Mouse (Mus musculus): ENCODE results near the gene Gm15293. TPM values are rescaled to one million over a fixed set of nuclear protein-coding genes. Genes with fewer than 3 reads are reported as not detected.
"Not testable (repeated sequence)": the region's sequence is repeated elsewhere in the genome, so short reads cannot be mapped to it uniquely, and the experiment has no call there.

Gm15293 gene
- polyA plus RNA-seq (2012; rRNA removed) (not detected in 2 replicates), polyA plus RNA-seq (2014; fragmentation: Nextera tagmentation; extraction: Ambion mirVana) (not detected in 2 replicates)

- not testable (repeated sequence) for H3K4me2 ChIP-seq (ENCODE audit: low read depth); H3K36me3 ChIP-seq (replicated peaks; ENCODE audit: control insufficient read depth, insufficient read depth, low read depth); H3K27ac ChIP-seq; ATAC-seq (ENCODE audit: insufficient read depth); H3K9ac ChIP-seq (replicated peaks); H3K9me3 ChIP-seq (ENCODE audit: control insufficient read depth, low read length); H3K27me3 ChIP-seq (ENCODE audit: control insufficient read depth, insufficient read depth, low read length); DNase-seq (ENCODE audit: low read depth in 3 of 3, low spot score in 3 of 3); H3K4me3 ChIP-seq (ENCODE audit: insufficient read depth in 1 of 2, low read depth in 2 of 2, low read length in 2 of 2); H3K4me1 ChIP-seq (replicated peaks; ENCODE audit: control insufficient read depth in 2 of 2, insufficient read depth in 2 of 2, low read length in 1 of 2)
- WGBS (ENCODE audit: insufficient replicate concordance): no CpG with 5 or more reads among the region's 1 CpGs
Measured at GRCm38 (mm10) chr8:21201261-21201660, at the start of gene Gm15293. Gene Gm15293, plus strand, starts transcription at chr8:21201561.

DNA sequence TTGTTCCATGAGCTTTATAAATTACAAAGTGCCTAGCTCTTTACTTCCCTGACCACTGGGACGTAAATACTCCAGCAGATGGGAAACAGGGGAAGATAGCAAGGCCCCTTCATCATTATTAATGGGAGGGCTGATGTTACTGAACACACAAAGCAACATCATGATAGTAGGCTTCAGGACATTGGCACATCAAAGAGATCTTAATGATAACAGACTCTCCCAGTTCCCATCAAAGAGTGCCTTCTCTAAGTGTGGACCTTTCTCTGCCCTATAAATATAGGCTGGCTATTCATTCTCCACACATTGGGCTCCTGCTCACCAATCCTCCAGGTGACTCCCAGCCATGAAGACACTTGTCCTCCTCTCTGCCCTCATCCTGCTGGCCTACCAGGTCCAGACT is 39.4 kb upstream of the Gm15293 start, which contains the start of gene Defa22:
Gene Defa22 (plus strand): TSS at position 301 of the 400 bp plus-strand sequence.
- WGBS (ENCODE audit: insufficient replicate concordance): no CpG with 5 or more reads among the region's 1 CpGs
- H3K27ac ChIP-seq; H3K36me3 ChIP-seq (replicated peaks; ENCODE audit: control insufficient read depth, insufficient read depth, low read depth); H3K9me3 ChIP-seq (ENCODE audit: control insufficient read depth, low read length); H3K4me2 ChIP-seq (ENCODE audit: low read depth); DNase-seq (ENCODE audit: low read depth in 3 of 3, low spot score in 3 of 3); H3K27me3 ChIP-seq (ENCODE audit: control insufficient read depth, insufficient read depth, low read length); ATAC-seq (ENCODE audit: insufficient read depth); H3K4me3 ChIP-seq (ENCODE audit: insufficient read depth in 1 of 2, low read depth in 2 of 2, low read length in 2 of 2); H3K9ac ChIP-seq (replicated peaks); H3K4me1 ChIP-seq (replicated peaks; ENCODE audit: control insufficient read depth in 2 of 2, insufficient read depth in 2 of 2, low read length in 1 of 2): not testable (repeated sequence)

DNA sequence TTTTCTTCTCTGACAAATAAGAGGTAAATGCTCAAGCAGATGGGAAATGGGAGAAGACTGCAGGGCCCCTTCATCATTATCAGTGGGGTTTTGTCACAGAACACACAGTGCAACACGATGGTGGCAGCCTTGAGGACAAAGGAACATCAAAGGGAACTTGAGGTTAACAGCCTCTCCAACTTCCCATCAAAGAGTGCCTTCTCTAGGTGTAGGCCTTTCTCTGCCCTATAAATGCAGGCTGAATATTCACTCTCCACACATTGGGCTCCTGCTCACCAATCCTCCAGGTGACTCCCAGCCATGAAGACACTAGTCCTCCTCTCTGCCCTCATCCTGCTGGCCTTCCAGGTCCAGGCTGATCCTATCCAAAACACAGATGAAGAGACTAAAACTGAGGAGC is 10.0 kb upstream of the Gm15293 start, which contains the start of gene Defa31:
Gene Defa31 (plus strand): TSS at position 301 of the 400 bp plus-strand sequence.
- no CpG with 5 or more reads among the region's 1 CpGs for WGBS (ENCODE audit: insufficient replicate concordance)
- H3K9me3 ChIP-seq (ENCODE audit: control insufficient read depth, low read length); H3K4me3 ChIP-seq (ENCODE audit: insufficient read depth in 1 of 2, low read depth in 2 of 2, low read length in 2 of 2); H3K4me2 ChIP-seq (ENCODE audit: low read depth); DNase-seq (ENCODE audit: low read depth in 3 of 3, low spot score in 3 of 3); H3K27ac ChIP-seq; H3K9ac ChIP-seq (replicated peaks); ATAC-seq (ENCODE audit: insufficient read depth); H3K36me3 ChIP-seq (replicated peaks; ENCODE audit: control insufficient read depth, insufficient read depth, low read depth); H3K4me1 ChIP-seq (replicated peaks; ENCODE audit: control insufficient read depth in 2 of 2, insufficient read depth in 2 of 2, low read length in 1 of 2); H3K27me3 ChIP-seq (ENCODE audit: control insufficient read depth, insufficient read depth, low read length): not testable (repeated sequence)

Other genes starting within 250 kb of the Gm15293 start
- gene Defa21, start 176.0 kb upstream of the Gm15293 start, polyA plus RNA-seq (2012; rRNA removed): not detected in 2 replicates
- gene Defa21, start 176.0 kb upstream of the Gm15293 start, polyA plus RNA-seq (2014; fragmentation: Nextera tagmentation; extraction: Ambion mirVana): not detected in 2 replicates
- not detected in 2 replicates for gene Defa23, start 146.5 kb upstream of the Gm15293 start, polyA plus RNA-seq (2012; rRNA removed)
- not detected in 2 replicates for gene Defa23, start 146.5 kb upstream of the Gm15293 start, polyA plus RNA-seq (2014; fragmentation: Nextera tagmentation; extraction: Ambion mirVana)
- not detected in 2 replicates for gene Defa35, start 136.5 kb upstream of the Gm15293 start, polyA plus RNA-seq (2012; rRNA removed)
- gene Defa35, start 136.5 kb upstream of the Gm15293 start, polyA plus RNA-seq (2014; fragmentation: Nextera tagmentation; extraction: Ambion mirVana): not detected in 2 replicates
- gene Defa25, start 117.1 kb upstream of the Gm15293 start, polyA plus RNA-seq (2012; rRNA removed): not detected in 2 replicates
- gene Defa25, start 117.1 kb upstream of the Gm15293 start, polyA plus RNA-seq (2014; fragmentation: Nextera tagmentation; extraction: Ambion mirVana): not detected in 2 replicates
- not detected in 2 replicates for gene Gm14851, start 105.5 kb upstream of the Gm15293 start, polyA plus RNA-seq (2012; rRNA removed)
- not detected in 2 replicates for gene Gm14851, start 105.5 kb upstream of the Gm15293 start, polyA plus RNA-seq (2014; fragmentation: Nextera tagmentation; extraction: Ambion mirVana)
- not detected in 2 replicates for gene Defa30, start 66.9 kb upstream of the Gm15293 start, polyA plus RNA-seq (2012; rRNA removed)
- not detected in 2 replicates for gene Defa30, start 66.9 kb upstream of the Gm15293 start, polyA plus RNA-seq (2014; fragmentation: Nextera tagmentation; extraction: Ambion mirVana)
- not detected in 2 replicates for gene Defa22, start 39.3 kb upstream of the Gm15293 start, polyA plus RNA-seq (2012; rRNA removed)
- gene Defa22, start 39.3 kb upstream of the Gm15293 start, polyA plus RNA-seq (2014; fragmentation: Nextera tagmentation; extraction: Ambion mirVana): not detected in 2 replicates
- gene Defa31, start 9.9 kb upstream of the Gm15293 start, polyA plus RNA-seq (2012; rRNA removed): not detected in 2 replicates
- gene Defa31, start 9.9 kb upstream of the Gm15293 start, polyA plus RNA-seq (2014; fragmentation: Nextera tagmentation; extraction: Ambion mirVana): not detected in 2 replicates
- gene Gm15292, start 48.2 kb downstream of the Gm15293 start, polyA plus RNA-seq (2012; rRNA removed): not detected in 2 replicates
- gene Gm15292, start 48.2 kb downstream of the Gm15293 start, polyA plus RNA-seq (2014; fragmentation: Nextera tagmentation; extraction: Ambion mirVana): not detected in 2 replicates
- gene Defa27, start 114.0 kb downstream of the Gm15293 start, polyA plus RNA-seq (2012; rRNA removed): not detected in 2 replicates
- not detected in 2 replicates for gene Defa27, start 114.0 kb downstream of the Gm15293 start, polyA plus RNA-seq (2014; fragmentation: Nextera tagmentation; extraction: Ambion mirVana)
- not detected in 2 replicates for gene Defa29, start 125.5 kb downstream of the Gm15293 start, polyA plus RNA-seq (2012; rRNA removed)
- not detected in 2 replicates for gene Defa29, start 125.5 kb downstream of the Gm15293 start, polyA plus RNA-seq (2014; fragmentation: Nextera tagmentation; extraction: Ambion mirVana)
- not detected in 2 replicates for gene Defa2, start 177.0 kb downstream of the Gm15293 start, polyA plus RNA-seq (2012; rRNA removed)
- gene Defa2, start 177.0 kb downstream of the Gm15293 start, polyA plus RNA-seq (2014; fragmentation: Nextera tagmentation; extraction: Ambion mirVana): not detected in 2 replicates
- not detected in 2 replicates for gene Defa33, start 190.2 kb downstream of the Gm15293 start, polyA plus RNA-seq (2012; rRNA removed)
- gene Defa33, start 190.2 kb downstream of the Gm15293 start, polyA plus RNA-seq (2014; fragmentation: Nextera tagmentation; extraction: Ambion mirVana): not detected in 2 replicates
- not detected in 2 replicates for gene Defa36, start 225.8 kb downstream of the Gm15293 start, polyA plus RNA-seq (2012; rRNA removed)
- gene Defa36, start 225.8 kb downstream of the Gm15293 start, polyA plus RNA-seq (2014; fragmentation: Nextera tagmentation; extraction: Ambion mirVana): not detected in 2 replicates

Measured in liver, embryonic 14.5 days (tissue).